8 mouse cellular contexts compared by ENCODE assay signal in genomic region chr11:60698806-60699523, GRCm38 (mm10). TPM values are rescaled to one million over a fixed set of nuclear protein-coding genes. Genes with fewer than 3 reads are reported as not detected.
DNase-seq lines count a peak whose midpoint lies in the region; ATAC-seq and TF ChIP-seq lines count a peak whose summit lies in the region.

No protein-coding gene starts in this region.

- no peak for TF ChIP-seq CTCF in gastrocnemius, adult 2 months (IDR thresholded peaks at IDR 0.05)

- peak; percentile 35 for ATAC-seq in hindbrain, embryonic 14.5 days (ENCODE audit: low FRiP score)
- ATAC-seq in megakaryocyte-erythroid progenitor cell, adult 5-6 weeks (replicated peaks; ENCODE audit: low FRiP score, low TSS enrichment, poor library complexity, severe bottlenecking), result peak; percentile 30; the same call in 1 of the 2 replicates
- peak; percentile 12; the same call in 1 of the 2 replicates for ATAC-seq in stomach, embryonic 15.5 days (ENCODE audit: insufficient read depth, low FRiP score, low read depth)

- peak overlapping the region; percentile 96 for H3K4me3 ChIP-seq in gastrocnemius, adult 2 months
- peak overlapping the region; percentile 93 for H3K4me3 ChIP-seq in hindbrain, embryonic 14.5 days (replicated peaks; ENCODE audit: low read length)
- H3K4me3 ChIP-seq in stomach, embryonic 15.5 days (replicated peaks), result peak overlapping the region; percentile 63

- H3K27ac ChIP-seq in gastrocnemius, adult 2 months, result peak overlapping the region; percentile 92
- H3K27ac ChIP-seq in hindbrain, embryonic 14.5 days, result peak overlapping the region; percentile 93
- peak overlapping the region; percentile 92 for H3K27ac ChIP-seq in stomach, embryonic 15.5 days

- peak overlapping the region; percentile 91 for H3K9ac ChIP-seq in hindbrain, embryonic 14.5 days
- H3K9ac ChIP-seq in stomach, embryonic 15.5 days, result peak overlapping the region; percentile 48

- no peaks in the 10 kb centered on the region for H3K9me3 ChIP-seq in hindbrain, embryonic 14.5 days (ENCODE audit: control insufficient read depth, low read length)
- H3K9me3 ChIP-seq in stomach, embryonic 15.5 days, result no peaks in the 10 kb centered on the region

- intact Hi-C loops in gastrocnemius, adult 2 months (cut with DNase I), result loop anchor here (1.0 to 5.0 kb wide), 2 partner anchors 28 to 393 kb away; partner anchors contain the start of gene Flii
- intact Hi-C loops in left cerebral cortex, postnatal 25 days (cut with DNase I), result loop anchor here (1.0 to 10.0 kb wide), 5 partner anchors 28 to 236 kb away; partner anchors contain the start of genes Alkbh5, Flii, Map2k3 and Smcr8

- whole genome bisulfite sequencing in hindbrain, embryonic 14.5 days, result under 1% methylated on average over 22 of the region's 22 CpGs
- 4% methylated on average over 22 of the region's 22 CpGs for WGBS in stomach, embryonic 15.5 days

- H3K4me2 ChIP-seq in hindbrain, embryonic 14.5 days (replicated peaks), result peak overlapping the region; percentile 84
- peak overlapping the region; percentile 80 for H3K4me2 ChIP-seq in stomach, embryonic 15.5 days

- no peaks in the 10 kb centered on the region; the same call in 1 of the 2 replicates for H3K36me3 ChIP-seq in hindbrain, embryonic 14.5 days (replicated peaks; ENCODE audit: control insufficient read depth, insufficient read depth)
- H3K36me3 ChIP-seq in stomach, embryonic 15.5 days, result 0 out of 2 replicates have a peak, but pooled peaks cover 2% of the 10 kb centered on the region

- peak; percentile 63 to 65 for DNase-seq in right cerebral cortex, postnatal 10 days (ENCODE audit: low spot score in 2 of 2)
- no peak for DNase-seq in right cerebral cortex, postnatal 25 days
- peak; percentile 27 to 53 for DNase-seq in cerebellum, postnatal 25 days
- DNase-seq in gastrocnemius, adult 2 months, result peak; percentile 82
- DNase-seq in hindbrain, embryonic 14.5 days (ENCODE audit: low spot score), result peak; percentile 53
- DNase-seq in left cerebral cortex, postnatal 25 days (ENCODE audit: low spot score in 2 of 2), result peak; percentile 6 to 30

- no peaks in the 10 kb centered on the region for H3K27me3 ChIP-seq in hindbrain, embryonic 14.5 days (ENCODE audit: control insufficient read depth, insufficient read depth, low read length)
- H3K27me3 ChIP-seq in stomach, embryonic 15.5 days (replicated peaks), result no peaks in the 10 kb centered on the region

- peaks cover 24% of the 10 kb centered on the region for H3K4me1 ChIP-seq in hindbrain, embryonic 14.5 days (replicated peaks; ENCODE audit: control insufficient read depth, insufficient read depth, low read length)
- H3K4me1 ChIP-seq in stomach, embryonic 15.5 days, result peaks cover 20% of the 10 kb centered on the region

RNA-seq across cellular contexts. Expression of gene Llgl1, which starts 0.6 kb away (rescaled TPM):
- total RNA-seq in gastrocnemius, adult 2 months (2021), result 1 to 10 TPM; 9.0 to 9.5 TPM
- 43.8 and 46.1 TPM in 2 replicates for polyA plus RNA-seq in hindbrain, embryonic 14.5 days (2014; fragmentation: Nextera tagmentation; extraction: Ambion mirVana)
- total RNA-seq in left cerebral cortex, postnatal 25 days (2021), result 10 to 100 TPM; 37.1 to 40.6 TPM
- total RNA-seq in megakaryocyte-erythroid progenitor cell, adult 5-6 weeks (2014; fragmentation: Nextera tagmentation), result 20.1 and 21.7 TPM in 2 replicates
- 3.8 and 8.0 TPM in 2 replicates for total RNA-seq in megakaryocyte-erythroid progenitor cell, adult 5-6 weeks (2017)
- polyA plus RNA-seq in stomach, embryonic 15.5 days (2015; fragmentation: Nextera tagmentation; extraction: Ambion mirVana), result 38.2 and 41.4 TPM in 2 replicates

RNA-seq across cellular contexts. Expression of gene Flii, which starts 28.1 kb away (rescaled TPM):
- 100 to 1,000 TPM in 1 of 2 experiments, 10 to 100 TPM in 1; 96.1 to 103 TPM for total RNA-seq in gastrocnemius, adult 2 months (2021)
- polyA plus RNA-seq in hindbrain, embryonic 14.5 days (2014; fragmentation: Nextera tagmentation; extraction: Ambion mirVana), result 62.7 and 64.3 TPM in 2 replicates
- total RNA-seq in left cerebral cortex, postnatal 25 days (2021), result 10 to 100 TPM; 49.2 to 53.8 TPM
- total RNA-seq in megakaryocyte-erythroid progenitor cell, adult 5-6 weeks (2014; fragmentation: Nextera tagmentation), result 61.3 and 78.4 TPM in 2 replicates
- total RNA-seq in megakaryocyte-erythroid progenitor cell, adult 5-6 weeks (2017), result 85.0 and 105 TPM in 2 replicates
- 76.8 and 78.9 TPM in 2 replicates for polyA plus RNA-seq in stomach, embryonic 15.5 days (2015; fragmentation: Nextera tagmentation; extraction: Ambion mirVana)

RNA-seq across cellular contexts. Expression of gene Mief2, which starts 29.2 kb away (rescaled TPM):
- 10 to 100 TPM; 61.9 to 91.0 TPM for total RNA-seq in gastrocnemius, adult 2 months (2021)
- 25.6 and 28.0 TPM in 2 replicates for polyA plus RNA-seq in hindbrain, embryonic 14.5 days (2014; fragmentation: Nextera tagmentation; extraction: Ambion mirVana)
- total RNA-seq in left cerebral cortex, postnatal 25 days (2021), result 10 to 100 TPM; 22.5 to 23.0 TPM
- total RNA-seq in megakaryocyte-erythroid progenitor cell, adult 5-6 weeks (2014; fragmentation: Nextera tagmentation), result 3.8 and 4.4 TPM in 2 replicates
- 2.1 and 4.7 TPM in 2 replicates for total RNA-seq in megakaryocyte-erythroid progenitor cell, adult 5-6 weeks (2017)
- 9.9 and 11.3 TPM in 2 replicates for polyA plus RNA-seq in stomach, embryonic 15.5 days (2015; fragmentation: Nextera tagmentation; extraction: Ambion mirVana)

Comparison
In these comparisons a context has a peak if more than half of its experiments do, and no peak if none do; other contexts are left out.
1. RNA of gene Mief2, which starts 29.2 kb away (total RNA-seq): 61.9 to 91.0 TPM in gastrocnemius, adult 2 months and 22.5 to 23.0 TPM in left cerebral cortex, postnatal 25 days; 2.1 to 4.7 TPM in megakaryocyte-erythroid progenitor cell, adult 5-6 weeks; every median in the first group is over 4 times any median in the second.
2. Peak in every context shown above with its lines, with median percentiles within 50 percentile points of each other: H3K27ac ChIP-seq, H3K4me3 ChIP-seq and ATAC-seq.